Mouse (Mus musculus) hindbrain, embryonic 15.5 days (tissue): ENCODE data around the gene Foxd1. TPM values are rescaled to one million over a fixed set of nuclear protein-coding genes. Genes with fewer than 3 reads are reported as not detected.

ENCODE experiments used
- ATAC-seq: fragments of 200-750 bp; cut with Nextera tagmentation; 2 replicates; pipeline ENCODE4 v1.8.0; 2017; ENCODE audit warnings: low read depth, moderate number of reproducible peaks, moderate TSS enrichment; ENCODE audit not compliant: low FRiP score
- H3K27ac ChIP-seq: fragments of 300-500 bp; sonication (generic); replicated peaks from 2 replicates; pipeline ENCODE4 v1.5.1; 2015; ENCODE audit warnings: mild to moderate bottlenecking, inconsistent platforms
- H3K27me3 ChIP-seq: fragments of 300-500 bp; sonication (generic); 2 replicates; pipeline ENCODE4 v1.6.1; 2015; ENCODE audit warnings: control low read depth, inconsistent platforms
- H3K36me3 ChIP-seq: fragments of 300-500 bp; sonication (generic); 2 replicates; pipeline ENCODE4 v1.6.1; 2015; ENCODE audit warnings: control low read depth, inconsistent platforms
- H3K4me1 ChIP-seq: fragments of 300-500 bp; sonication (generic); replicated peaks from 2 replicates; pipeline ENCODE4 v1.6.1; 2015; ENCODE audit warnings: control low read depth, inconsistent platforms
- H3K4me2 ChIP-seq: fragments of 300-500 bp; sonication (generic); 2 replicates; pipeline ENCODE4 v1.6.1; 2015; ENCODE audit warnings: moderate library complexity, mild to moderate bottlenecking, inconsistent platforms
- H3K4me3 ChIP-seq: fragments of 300-500 bp; sonication (generic); 2 replicates; pipeline ENCODE4 v1.5.1; 2015; ENCODE audit warnings: mild to moderate bottlenecking, inconsistent platforms
- H3K9ac ChIP-seq: fragments of 300-500 bp; sonication (generic); 2 replicates; pipeline ENCODE4 v1.6.1; 2015; ENCODE audit warnings: inconsistent platforms
- H3K9me3 ChIP-seq: fragments of 300-500 bp; sonication (generic); 2 replicates; pipeline ENCODE4 v1.6.1; 2016; ENCODE audit warnings: control low read depth, inconsistent platforms
- WGBS: fragments of 180-500 bp; shearing (Covaris S2); methylation state at CpG from one replicate; pipeline ENCODE4 v1.1.7; 2015; 5-methylcytosine and 5-hydroxymethylcytosine counted together
- polyA plus RNA-seq: library from polyadenylated mRNA; unstranded; fragments of >200 nt; fragmentation: Nextera tagmentation; extraction: Ambion mirVana; gene quantifications from 2 replicates; pipeline ENCODE4 v1.2.1, GENCODE M21; 2015

Gene Foxd1
- polyA plus RNA-seq, result 1.1 and 1.2 TPM in 2 replicates

GRCm38 (mm10) chr13:98354090-98354801 is at the start of gene Foxd1:
TSS of gene Foxd1 (plus strand) at chr13:98354242.
- Histone ChIP-seq H3K4me1 (peaks cover 21% of the 10 kb centered on the region), H3K9me3 (no peaks in the 10 kb centered on the region), H3K4me3 (peak within 1 kb of the TSS; percentile 35), H3K4me2 (peak within 1 kb of the TSS; percentile 52), H3K27me3 (peaks cover 85% of the 10 kb centered on the region), H3K36me3 (no peaks in the 10 kb centered on the region), H3K9ac (no peak within 1 kb of the TSS), H3K27ac (0 out of 2 replicates have a peak within 1 kb of the TSS, but pooled peaks have one; percentile 13)
- peak; percentile 82 for ATAC-seq
- WGBS, result under 1% methylated on average over 60 of the region's 76 CpGs

- 84% methylated on average over 9 of the region's 9 CpGs for WGBS
- H3K9me3 ChIP-seq, result no peaks in the 10 kb centered on the region
Measured at GRCm38 (mm10) chr13:98305257-98305656, 48.8 kb upstream of the Foxd1 start.

GRCm38 (mm10) chr13:98306393-98306792 is 47.6 kb upstream of the Foxd1 start:
- no peak for ATAC-seq
- 27% methylated on average over 5 of the region's 5 CpGs for WGBS
- Histone ChIP-seq H3K27me3 (no peaks in the 10 kb centered on the region), H3K9me3 (no peaks in the 10 kb centered on the region), H3K9ac (no peak overlapping the region), H3K4me1 (no peaks in the 10 kb centered on the region), H3K27ac (no peak overlapping the region), H3K4me2 (no peak overlapping the region), H3K4me3 (no peak overlapping the region), H3K36me3 (peaks cover 33% of the 10 kb centered on the region)

More at GRCm38 (mm10) chr13:98305257-98305656, 48.8 kb upstream of the Foxd1 start:
- ATAC-seq, result no peak
- no peaks in the 10 kb centered on the region for H3K4me1 ChIP-seq
- no peaks in the 10 kb centered on the region for H3K27me3 ChIP-seq
- no peak overlapping the region for H3K9ac ChIP-seq
- H3K27ac ChIP-seq, result no peak overlapping the region
- H3K4me3 ChIP-seq, result no peak overlapping the region
- peaks cover 22% of the 10 kb centered on the region for H3K36me3 ChIP-seq
- no peak overlapping the region for H3K4me2 ChIP-seq

DNA sequence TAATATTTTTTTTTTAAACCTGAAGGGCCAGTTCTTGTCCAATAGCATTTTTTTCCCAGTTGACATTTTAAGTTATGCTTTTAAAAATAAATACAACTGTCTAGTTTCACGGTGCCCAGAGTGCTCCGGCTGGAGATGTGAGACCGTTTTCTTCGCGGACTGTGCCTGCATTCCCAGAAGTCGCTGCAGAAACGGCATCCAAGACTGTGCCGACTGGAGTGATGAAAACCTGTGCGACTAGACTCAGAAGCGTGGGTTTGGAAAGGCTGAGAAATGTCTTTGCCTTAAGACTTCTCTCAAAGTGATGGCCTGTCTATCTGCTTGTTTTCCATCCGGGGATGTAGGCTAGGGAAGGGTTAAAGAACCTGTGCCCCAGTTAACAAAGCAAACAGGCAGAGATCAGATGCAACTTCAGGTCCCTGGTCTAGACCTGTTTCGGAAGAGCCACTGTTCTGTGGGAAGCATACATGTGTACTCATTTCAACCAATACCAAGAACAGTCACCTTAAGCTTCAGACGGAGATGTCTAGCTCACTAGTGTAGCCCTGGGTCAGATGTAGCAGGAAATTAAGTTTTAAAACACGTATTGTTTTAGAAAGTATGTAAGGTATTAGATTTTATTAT is 47.1 kb upstream of the Foxd1 start:
- Histone ChIP-seq H3K9me3 (no peaks in the 10 kb centered on the region), H3K4me2 (no peak overlapping the region), H3K36me3 (peaks cover 39% of the 10 kb centered on the region), H3K4me1 (no peaks in the 10 kb centered on the region), H3K27me3 (no peaks in the 10 kb centered on the region), H3K9ac (no peak overlapping the region), H3K27ac (no peak overlapping the region), H3K4me3 (no peak overlapping the region)
- WGBS, result 45% methylated on average over 14 of the region's 14 CpGs
- no peak for ATAC-seq

- Histone ChIP-seq H3K4me3 (no peak overlapping the region), H3K27me3 (no peaks in the 10 kb centered on the region), H3K4me1 (no peaks in the 10 kb centered on the region), H3K27ac (no peak overlapping the region), H3K36me3 (peaks cover 48% of the 10 kb centered on the region), H3K9me3 (no peaks in the 10 kb centered on the region), H3K9ac (no peak overlapping the region), H3K4me2 (no peak overlapping the region)
- ATAC-seq, result no peak
- WGBS, result 88% methylated on average over 5 of the region's 5 CpGs
Measured at GRCm38 (mm10) chr13:98308004-98308403, 46.0 kb upstream of the Foxd1 start.

- H3K4me3 ChIP-seq, result no peak overlapping the region
- no peak for ATAC-seq
- H3K9me3 ChIP-seq, result no peaks in the 10 kb centered on the region
- H3K4me2 ChIP-seq, result no peak overlapping the region
- WGBS, result 86% methylated on average over 4 of the region's 4 CpGs
- H3K4me1 ChIP-seq, result no peaks in the 10 kb centered on the region; the same call in 1 of the 2 replicates
- H3K36me3 ChIP-seq, result peaks cover 55% of the 10 kb centered on the region
- no peak overlapping the region for H3K9ac ChIP-seq
- H3K27me3 ChIP-seq, result no peaks in the 10 kb centered on the region
- no peak overlapping the region for H3K27ac ChIP-seq
Measured at GRCm38 (mm10) chr13:98308724-98309123, 45.3 kb upstream of the Foxd1 start.

DNA sequence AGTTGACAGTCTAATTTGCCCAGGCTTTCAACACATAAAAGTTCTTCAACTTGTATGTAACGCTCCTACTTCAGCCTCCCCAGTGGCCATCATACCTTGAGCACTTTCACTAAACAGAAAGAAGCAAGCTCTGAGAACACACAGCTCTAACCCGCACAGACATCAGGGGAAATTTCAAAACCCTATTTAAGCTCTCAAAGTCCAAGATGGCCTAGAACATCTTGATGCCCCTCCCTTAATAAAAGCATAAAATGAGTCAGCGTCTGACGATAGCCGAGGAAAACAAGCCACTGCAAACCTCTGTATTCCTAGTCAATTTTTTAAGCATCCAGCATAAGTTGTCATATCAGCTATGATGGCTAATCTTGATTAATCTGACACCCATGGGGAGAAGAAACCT is 42.4 kb upstream of the Foxd1 start:
- 96% methylated on average over 5 of the region's 5 CpGs for WGBS
- peaks cover 12% of the 10 kb centered on the region for H3K4me1 ChIP-seq
- no peak for ATAC-seq
- H3K9me3 ChIP-seq, result no peaks in the 10 kb centered on the region
- H3K27ac ChIP-seq, result no peak overlapping the region
- H3K27me3 ChIP-seq, result no peaks in the 10 kb centered on the region
- H3K4me2 ChIP-seq, result no peak overlapping the region
- peaks cover 60% of the 10 kb centered on the region for H3K36me3 ChIP-seq
- H3K4me3 ChIP-seq, result no peak overlapping the region
- H3K9ac ChIP-seq, result no peak overlapping the region

DNA sequence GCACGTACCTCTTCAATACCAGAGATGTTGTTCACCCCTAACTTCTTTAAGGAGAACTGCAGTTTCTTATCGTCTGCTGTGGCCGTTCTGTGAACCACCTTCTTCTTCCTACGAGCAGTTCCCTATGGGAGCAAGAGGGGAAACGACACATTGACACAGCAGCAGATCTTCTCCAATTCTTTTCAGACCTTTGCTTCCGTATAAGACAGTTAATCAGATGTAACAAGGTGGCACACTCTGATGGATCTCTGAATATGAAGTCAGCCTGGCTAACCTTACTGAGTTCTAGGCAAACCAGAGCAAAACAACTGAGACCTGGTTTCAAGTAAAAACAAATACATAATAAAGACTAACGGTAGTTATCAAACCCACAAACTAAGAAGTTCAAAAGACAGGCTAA is 40.4 kb upstream of the Foxd1 start:
- H3K27ac ChIP-seq, result no peak overlapping the region
- H3K4me3 ChIP-seq, result no peak overlapping the region
- WGBS, result 78% methylated on average over 7 of the region's 7 CpGs
- no peak for ATAC-seq
- H3K27me3 ChIP-seq, result no peaks in the 10 kb centered on the region
- no peak overlapping the region for H3K9ac ChIP-seq
- H3K9me3 ChIP-seq, result no peaks in the 10 kb centered on the region
- H3K4me1 ChIP-seq, result peaks cover 20% of the 10 kb centered on the region
- no peak overlapping the region for H3K4me2 ChIP-seq
- peaks cover 52% of the 10 kb centered on the region for H3K36me3 ChIP-seq

- Histone ChIP-seq H3K9ac (0 out of 2 replicates have a peak overlapping the region, but pooled peaks have one; percentile 13), H3K27me3 (no peaks in the 10 kb centered on the region), H3K27ac (no peak overlapping the region), H3K4me1 (peaks cover 20% of the 10 kb centered on the region), H3K4me2 (peak overlapping the region; percentile 77), H3K9me3 (no peaks in the 10 kb centered on the region), H3K4me3 (peak overlapping the region; percentile 12; the same call in 1 of the 2 replicates), H3K36me3 (peaks cover 40% of the 10 kb centered on the region)
- ATAC-seq, result no peak
- WGBS, result 82% methylated on average over 4 of the region's 4 CpGs
Measured at GRCm38 (mm10) chr13:98315124-98315523, 38.9 kb upstream of the Foxd1 start.

DNA sequence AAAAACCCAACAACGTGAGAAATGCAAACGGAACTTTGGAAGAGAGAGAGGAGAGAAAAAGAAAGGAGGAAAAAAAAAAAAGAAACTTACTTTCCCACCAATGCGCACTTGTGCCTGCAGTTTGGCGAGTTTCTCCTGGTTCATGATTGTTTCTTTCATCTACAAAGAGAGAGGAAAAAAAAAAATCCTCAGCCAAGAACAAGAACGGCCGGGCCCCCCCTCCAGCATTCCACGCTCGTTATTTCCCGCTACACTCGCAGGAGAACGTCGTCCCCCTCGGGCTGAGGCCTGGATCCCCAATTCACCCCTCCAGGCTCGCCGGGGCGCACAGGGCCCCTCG is 37.9 kb upstream of the Foxd1 start:
- Histone ChIP-seq H3K27me3 (no peaks in the 10 kb centered on the region), H3K4me1 (peaks cover 20% of the 10 kb centered on the region), H3K9ac (peak overlapping the region; percentile 94), H3K4me2 (peak overlapping the region; percentile 77), H3K9me3 (no peaks in the 10 kb centered on the region), H3K4me3 (peak overlapping the region; percentile 94), H3K27ac (peak overlapping the region; percentile 91), H3K36me3 (peaks cover 30% of the 10 kb centered on the region)
- no peak for ATAC-seq
- WGBS, result under 1% methylated on average over 16 of the region's 17 CpGs

- WGBS, result under 1% methylated on average over 79 of the region's 90 CpGs
- no peaks in the 10 kb centered on the region for H3K27me3 ChIP-seq
Measured at GRCm38 (mm10) chr13:98316480-98317245, 37.4 kb upstream of the Foxd1 start, which contains the start of gene Btf3. TSS of gene Btf3 (minus strand) at chr13:98317006.

DNA sequence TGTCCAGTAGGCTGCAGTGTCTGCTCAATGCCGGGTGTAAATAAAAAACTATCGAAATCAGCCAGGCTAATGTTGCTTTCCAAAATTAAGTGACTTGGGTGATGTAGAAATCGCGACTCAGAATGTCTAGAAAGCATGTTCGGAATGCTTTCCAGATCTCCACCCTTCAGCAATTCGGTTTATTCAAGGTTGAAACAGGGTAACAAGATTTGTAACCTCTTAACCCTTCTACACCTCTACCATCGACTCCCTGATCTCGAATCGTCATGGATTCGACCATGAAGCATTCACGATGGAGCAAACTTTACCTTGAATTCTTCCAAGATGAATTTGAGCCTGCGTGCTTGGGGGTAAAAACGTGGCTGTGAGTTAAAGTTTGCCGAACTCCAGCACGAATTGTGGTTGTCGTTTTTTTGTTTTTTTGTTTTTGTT is 36.8 kb upstream of the Foxd1 start:
- WGBS, result 2% methylated on average over 16 of the region's 16 CpGs
- ATAC-seq, result no peak

More at GRCm38 (mm10) chr13:98316480-98317245, 37.4 kb upstream of the Foxd1 start, which contains the start of gene Btf3:
- H3K9me3 ChIP-seq, result no peaks in the 10 kb centered on the region
- H3K27ac ChIP-seq, result peak within 1 kb of the TSS; percentile 91
- peak within 1 kb of the TSS; percentile 77 for H3K4me2 ChIP-seq
- peak; percentile 95 for ATAC-seq
- H3K9ac ChIP-seq, result peak within 1 kb of the TSS; percentile 94
- H3K36me3 ChIP-seq, result peaks cover 24% of the 10 kb centered on the region
- H3K4me3 ChIP-seq, result peak within 1 kb of the TSS; percentile 94
- peaks cover 20% of the 10 kb centered on the region for H3K4me1 ChIP-seq

More for the DNA sequence above, 36.8 kb upstream of the Foxd1 start:
- Histone ChIP-seq H3K4me2 (peak overlapping the region; percentile 77), H3K4me1 (peaks cover 20% of the 10 kb centered on the region), H3K36me3 (peaks cover 18% of the 10 kb centered on the region), H3K27ac (peak overlapping the region; percentile 91), H3K27me3 (no peaks in the 10 kb centered on the region), H3K4me3 (peak overlapping the region; percentile 94), H3K9me3 (no peaks in the 10 kb centered on the region), H3K9ac (peak overlapping the region; percentile 94)
